Mouse (Mus musculus) limb, embryonic 11.5 days (tissue): Measurements from ENCODE around the gene Las1l. TPM values are rescaled to one million over a fixed set of nuclear protein-coding genes. Genes with fewer than 3 reads are reported as not detected.

ENCODE experiments used
- polyA plus RNA-seq: library from polyadenylated mRNA; unstranded; fragments of >200 nt; fragmentation: Nextera tagmentation; extraction: Ambion mirVana; gene quantifications from 2 replicates; pipeline ENCODE4 v1.2.1, GENCODE M21; 2014

The Las1l gene
- polyA plus RNA-seq, 1 experiment from 2014 or later = 42.3 TPM

Other genes starting within 250 kb of the Las1l start
- gene Zc3h12b, start 245.3 kb downstream of the Las1l start, polyA plus RNA-seq = 3.4 and 4.9 TPM in 2 replicates
- gene Msn, start 139.1 kb upstream of the Las1l start, polyA plus RNA-seq = 82.3 and 87.2 TPM in 2 replicates